Mouse (Mus musculus) spleen, adult 2 months (tissue): ENCODE data around the gene BC067074. TPM values are rescaled to one million over a fixed set of nuclear protein-coding genes. Genes with fewer than 3 reads are reported as not detected.

ENCODE experiments used
- DNase-seq, 2 experiments: peaks; one replicate each; pipeline versions ENCODE4 v3.0.0 to v3.0.0-alpha.2; 2012 to 2021; ENCODE audit warnings: low spot score in 2 of 2, low read depth in 1 of 2
- H3K27ac ChIP-seq: fragments of 200-500 bp; 2 replicates; pipeline ENCODE4 v1.5.1; 2012; ENCODE audit warnings: low read length, inconsistent platforms; ENCODE audit not compliant: insufficient read depth
- H3K27me3 ChIP-seq: fragments of 200-500 bp; 2 replicates; pipeline ENCODE4 v1.6.1; 2012; ENCODE audit warnings: mild to moderate bottlenecking, moderate library complexity, low read length, inconsistent platforms; ENCODE audit not compliant: control insufficient read depth, insufficient read depth
- H3K36me3 ChIP-seq: fragments of 200-500 bp; 2 replicates; pipeline ENCODE4 v1.6.1; 2012; ENCODE audit warnings: mild to moderate bottlenecking, low read length, inconsistent platforms; ENCODE audit not compliant: control insufficient read depth, insufficient read depth
- H3K4me1 ChIP-seq: fragments of 200-500 bp; 2 replicates; pipeline ENCODE4 v1.6.1; 2011; ENCODE audit warnings: inconsistent platforms; ENCODE audit not compliant: control insufficient read depth, insufficient read depth, insufficient read length
- H3K4me3 ChIP-seq: fragments of 200-500 bp; 2 replicates; pipeline ENCODE4 v1.5.1; 2011; ENCODE audit warnings: mild to moderate bottlenecking, inconsistent platforms; ENCODE audit not compliant: insufficient read depth, insufficient read length; ENCODE audit errors: extremely low read depth
- CTCF ChIP-seq: fragments of 200-500 bp; IDR thresholded peaks from 2 replicates; pipeline ENCODE4 v1.5.1; 2011; ENCODE audit warnings: mild to moderate bottlenecking, inconsistent platforms; ENCODE audit not compliant: insufficient read depth, insufficient read length, insufficient replicate concordance; ENCODE audit errors: extremely low read depth
- POLR2A ChIP-seq: fragments of 200-500 bp; IDR thresholded peaks from 2 replicates; pipeline ENCODE4 v1.6.1; 2011; ENCODE audit warnings: low read depth, low read length, inconsistent platforms
- WGBS: fragments of 180-500 bp; shearing (Covaris S2); methylation state at CpG from one replicate; pipeline ENCODE4 v1.1.7; 2018; 5-methylcytosine and 5-hydroxymethylcytosine counted together
- polyA plus RNA-seq: library from polyadenylated mRNA; depleted of rRNA; stranded (reverse); fragments of >200 nt; gene quantifications from 2 replicates; pipeline ENCODE4 v1.2.3, GENCODE M21; 2012

The BC067074 gene
- polyA plus RNA-seq, 1 experiment: 0.12 TPM

GRCm38 (mm10) chr13:113334773-113335172 is 41.8 kb downstream of the BC067074 start:
- no peak for TF ChIP-seq CTCF
- TF ChIP-seq POLR2A: no peak
- Histone ChIP-seq H3K36me3 (no peaks in the 10 kb centered on the region), H3K27ac (no peak overlapping the region), H3K27me3 (no peaks in the 10 kb centered on the region), H3K4me1 (no peaks in the 10 kb centered on the region), H3K4me3 (no peak overlapping the region)
- 88% methylated on average over 4 of the region's 4 CpGs for WGBS
- no peak for DNase-seq

GRCm38 (mm10) chr13:113337223-113337858 is 44.4 kb downstream of the BC067074 start:
- Histone ChIP-seq H3K4me1 (no peaks in the 10 kb centered on the region), H3K4me3 (no peak overlapping the region), H3K36me3 (no peaks in the 10 kb centered on the region), H3K27me3 (no peaks in the 10 kb centered on the region), H3K27ac (no peak overlapping the region)
- 66% methylated on average over 6 of the region's 6 CpGs for WGBS
- TF ChIP-seq POLR2A (no peak), CTCF (no peak)
- DNase-seq: peak; percentile 15 to 50

DNA sequence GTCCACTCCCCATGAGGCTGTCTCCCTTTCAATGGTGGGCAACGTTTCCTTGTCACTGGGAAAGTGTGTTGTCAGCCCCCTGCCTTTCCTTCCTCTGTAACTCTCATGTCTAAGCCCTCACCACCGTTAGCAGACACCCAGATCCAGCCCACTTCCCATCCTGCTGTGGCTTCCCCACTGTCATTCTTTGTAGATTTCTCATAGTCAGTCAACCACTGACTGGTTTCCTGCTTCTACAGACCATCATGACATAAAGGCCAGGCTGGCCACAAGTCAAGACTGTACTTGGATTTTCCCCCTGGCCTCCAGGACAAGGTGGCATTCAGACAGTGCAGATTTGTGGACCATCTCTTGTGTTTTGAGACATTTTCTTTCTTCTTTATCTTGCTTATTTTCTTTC is 47.7 kb downstream of the BC067074 start:
- Histone ChIP-seq H3K4me3 (no peak overlapping the region), H3K27ac (no peak overlapping the region), H3K4me1 (no peaks in the 10 kb centered on the region), H3K36me3 (no peaks in the 10 kb centered on the region), H3K27me3 (no peaks in the 10 kb centered on the region)
- no peak for DNase-seq
- 10% methylated on average over 2 of the region's 2 CpGs for WGBS
- TF ChIP-seq POLR2A: no peak
- no peak for TF ChIP-seq CTCF

DNA sequence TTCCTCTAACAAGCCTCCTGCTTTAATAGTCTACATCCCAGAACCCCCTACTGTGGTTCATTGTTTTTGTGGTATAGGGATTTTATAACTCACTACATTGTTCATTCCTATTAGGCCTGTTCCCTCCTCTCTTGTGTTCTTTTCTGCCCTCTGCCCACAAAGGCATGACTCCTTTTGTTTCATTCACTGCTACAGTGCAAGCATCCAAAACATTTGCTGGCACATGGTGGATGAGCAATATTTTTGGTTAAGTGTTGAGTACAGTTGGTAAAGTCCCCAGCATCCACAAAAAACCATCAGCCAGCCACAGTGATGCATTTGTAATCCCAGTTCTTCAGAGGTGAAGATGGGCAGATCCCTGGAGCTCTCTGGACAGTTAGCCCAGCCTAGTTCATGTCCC is 48.2 kb downstream of the BC067074 start:
- Histone ChIP-seq H3K27me3 (no peaks in the 10 kb centered on the region), H3K36me3 (no peaks in the 10 kb centered on the region), H3K27ac (no peak overlapping the region), H3K4me3 (no peak overlapping the region), H3K4me1 (no peaks in the 10 kb centered on the region)
- DNase-seq: no peak
- TF ChIP-seq CTCF (no peak), POLR2A (no peak)

DNA sequence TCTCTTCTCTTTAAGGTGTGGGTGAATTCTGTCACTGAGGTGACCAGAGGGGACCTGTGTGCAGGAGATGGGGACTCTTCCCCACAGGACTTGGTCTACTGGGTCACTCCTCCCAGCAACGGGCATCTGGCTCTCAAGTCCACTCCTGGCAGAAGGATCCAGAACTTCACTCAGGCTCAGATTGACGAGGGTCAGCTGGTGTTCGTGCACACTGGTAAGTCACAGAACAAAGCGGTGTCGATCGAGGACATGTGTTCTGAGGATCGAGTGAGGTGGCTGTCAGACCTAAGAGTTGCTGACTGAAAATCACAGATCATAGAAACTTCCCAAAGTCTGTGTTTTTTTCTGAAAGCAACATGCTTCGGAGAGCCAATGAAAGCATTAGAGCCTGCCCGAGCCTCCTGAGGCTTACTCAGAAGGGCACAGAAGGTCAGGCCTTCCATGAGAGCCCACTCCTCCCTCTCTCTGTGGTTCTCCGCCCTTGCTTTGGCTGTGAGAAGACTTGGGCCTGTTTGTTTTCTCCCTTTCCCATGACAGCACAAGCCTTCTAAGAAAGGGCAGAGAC is 49.5 kb downstream of the BC067074 start:
- Histone ChIP-seq H3K4me3 (no peak overlapping the region), H3K27me3 (no peaks in the 10 kb centered on the region), H3K4me1 (no peaks in the 10 kb centered on the region), H3K27ac (no peak overlapping the region), H3K36me3 (no peaks in the 10 kb centered on the region)
- DNase-seq: no peak
- TF ChIP-seq POLR2A: no peak
- no peak for TF ChIP-seq CTCF
- WGBS: 88% methylated on average over 10 of the region's 10 CpGs

GRCm38 (mm10) chr13:113350743-113351430 is 57.9 kb downstream of the BC067074 start:
- no peaks in the 10 kb centered on the region for H3K36me3 ChIP-seq
- H3K27me3 ChIP-seq: no peaks in the 10 kb centered on the region
- no peak for DNase-seq
- 85% methylated on average over 11 of the region's 11 CpGs for WGBS
- H3K27ac ChIP-seq: no peak overlapping the region
- no peak overlapping the region for H3K4me3 ChIP-seq
- TF ChIP-seq CTCF: no peak
- TF ChIP-seq POLR2A: no peak
- no peaks in the 10 kb centered on the region for H3K4me1 ChIP-seq

DNA sequence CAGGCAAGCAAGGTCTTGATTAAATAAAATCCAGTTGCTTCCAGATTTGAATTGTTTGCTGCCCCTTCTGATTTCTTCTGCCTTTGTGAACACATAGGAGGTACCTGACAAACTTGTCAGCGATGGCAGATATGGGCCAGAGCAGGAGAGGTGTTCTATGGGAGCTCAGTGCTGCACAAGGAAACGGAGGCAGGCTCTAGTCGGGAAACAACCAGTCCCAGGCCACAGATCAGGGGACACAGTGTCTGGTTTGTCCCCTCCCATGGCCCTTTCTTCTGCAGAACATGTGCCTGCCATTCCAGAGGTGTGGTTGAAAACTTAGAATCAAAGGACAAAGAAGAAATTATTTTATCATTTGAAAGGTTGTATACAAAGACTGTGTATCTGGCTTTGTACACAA is 60.6 kb downstream of the BC067074 start:
- Histone ChIP-seq H3K27ac (no peak overlapping the region), H3K4me1 (no peaks in the 10 kb centered on the region), H3K4me3 (no peak overlapping the region), H3K27me3 (no peaks in the 10 kb centered on the region), H3K36me3 (no peaks in the 10 kb centered on the region)
- 91% methylated on average over 3 of the region's 3 CpGs for WGBS
- TF ChIP-seq POLR2A (no peak), CTCF (no peak)
- DNase-seq: no peak
